Mouse (Mus musculus) heart, adult 2 months (tissue): ENCODE measurements around the gene Adamts7.

Experiments
- CTCF ChIP-seq: fragments of 200-600 bp; IDR thresholded peaks from 2 replicates; pipeline ENCODE4 v1.8.1; 2022; ENCODE audit warnings: antibody characterized with exemption, mild to moderate bottlenecking, moderate library complexity
- POLR2A ChIP-seq: fragments of 200-500 bp; IDR thresholded peaks from 2 replicates; pipeline ENCODE4 v1.6.1; 2011; ENCODE audit warnings: mild to moderate bottlenecking, low read depth, low read length, control low read depth; ENCODE audit not compliant: insufficient read depth

DNA sequence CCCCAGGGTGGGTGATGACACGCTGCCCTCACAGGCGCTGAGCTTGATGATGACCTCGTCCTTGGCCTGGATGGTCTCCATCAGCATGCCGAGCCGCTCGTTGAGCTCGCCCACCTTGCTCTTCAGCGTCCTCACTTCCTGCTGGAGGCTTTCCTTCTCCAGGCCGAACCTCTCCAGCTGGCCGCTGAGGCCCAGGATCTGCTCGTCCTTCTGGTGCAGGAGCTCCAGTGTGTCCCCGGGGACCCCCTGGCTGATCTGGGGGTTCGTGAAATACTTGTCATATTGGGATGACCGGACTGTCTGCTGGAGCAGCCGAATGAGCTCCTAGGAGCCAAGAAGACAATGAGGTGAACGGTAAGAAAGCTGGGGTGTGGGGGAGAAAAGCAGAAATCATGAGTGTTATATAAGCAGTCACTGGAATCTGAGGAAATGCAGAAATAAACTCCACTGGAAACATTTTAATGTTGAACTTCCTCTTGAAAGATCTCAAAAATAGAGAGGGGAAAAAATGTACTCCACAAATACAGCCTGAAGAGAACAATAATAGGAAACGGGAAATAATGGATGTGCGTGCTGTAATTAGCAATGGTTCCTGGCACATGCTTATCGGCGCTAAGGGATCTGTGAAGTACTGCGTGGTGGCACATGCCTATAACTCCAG is 63.3 kb downstream of the Adamts7 start:
- TF ChIP-seq CTCF: no peak
- TF ChIP-seq POLR2A: no peak
